Mouse (Mus musculus): ENCODE results near the gene Lck.

The Lck gene

DNA sequence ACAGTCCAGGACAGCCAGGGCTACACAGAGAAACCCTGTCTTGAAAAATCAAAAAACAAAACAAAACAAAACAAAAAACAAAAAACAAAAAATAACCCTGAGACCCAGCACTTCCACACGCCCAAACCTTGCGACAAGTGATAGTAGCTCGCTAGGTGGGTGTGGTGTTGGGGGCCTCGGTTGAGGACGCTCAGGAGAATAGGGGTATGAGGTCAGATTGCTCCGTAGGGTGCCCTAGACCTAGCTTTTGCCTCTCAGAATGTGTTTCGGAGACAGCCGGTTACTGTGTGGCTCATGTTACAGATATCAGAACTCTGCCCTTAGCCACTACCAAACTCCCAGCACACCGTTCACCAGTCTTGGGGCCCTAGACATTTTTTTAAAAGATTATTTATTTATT is 12.3 kb upstream of the Lck start:
- CTCF ChIA-PET: interaction anchor here (1.4 to 2.1 kb wide), 2 partner anchors 20 to 22 kb away, joined by 3 to 9 read pairs; no protein-coding TSS in a partner anchor

DNA sequence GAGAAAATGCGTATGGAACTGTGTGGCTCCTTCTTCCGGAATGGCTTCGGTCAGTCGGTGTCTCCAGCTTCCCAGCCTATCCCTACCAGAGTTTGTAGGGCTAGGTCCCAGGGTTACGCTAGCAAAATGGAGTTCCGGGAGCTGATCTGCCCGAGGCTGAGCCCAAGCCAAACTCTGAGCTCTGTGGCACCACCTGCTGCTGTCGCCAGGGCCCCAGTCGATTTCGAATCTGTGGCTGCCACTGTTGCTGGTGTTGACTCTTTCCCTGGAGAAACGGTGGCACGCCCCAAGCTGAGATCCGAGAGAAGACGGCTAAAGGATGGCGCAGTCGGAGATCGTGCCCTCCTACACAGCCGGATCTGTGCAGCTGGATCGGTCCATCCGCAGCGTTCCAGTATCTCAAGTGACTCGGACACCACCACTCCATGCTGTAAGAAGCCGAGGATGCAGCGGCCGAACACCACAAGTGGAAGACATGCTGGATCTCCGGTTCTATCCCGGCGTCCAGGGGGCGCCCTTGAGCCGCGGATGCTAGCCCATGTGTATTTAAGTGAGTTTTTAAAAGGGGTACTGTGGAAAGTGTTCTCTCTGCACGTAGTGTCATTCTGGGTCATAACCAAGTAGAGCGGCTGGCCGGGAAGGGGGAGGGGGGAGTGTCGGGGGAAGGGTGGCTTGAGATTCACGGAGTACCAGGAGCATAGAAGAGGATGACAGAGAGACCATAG is 11.6 kb upstream of the Lck start:
- CTCF ChIA-PET: interaction anchor here (1.1 to 2.1 kb wide), 3 partner anchors 12 to 23 kb away, joined by 3 to 9 read pairs (median 5); partner anchors contain the start of gene Lck

DNA sequence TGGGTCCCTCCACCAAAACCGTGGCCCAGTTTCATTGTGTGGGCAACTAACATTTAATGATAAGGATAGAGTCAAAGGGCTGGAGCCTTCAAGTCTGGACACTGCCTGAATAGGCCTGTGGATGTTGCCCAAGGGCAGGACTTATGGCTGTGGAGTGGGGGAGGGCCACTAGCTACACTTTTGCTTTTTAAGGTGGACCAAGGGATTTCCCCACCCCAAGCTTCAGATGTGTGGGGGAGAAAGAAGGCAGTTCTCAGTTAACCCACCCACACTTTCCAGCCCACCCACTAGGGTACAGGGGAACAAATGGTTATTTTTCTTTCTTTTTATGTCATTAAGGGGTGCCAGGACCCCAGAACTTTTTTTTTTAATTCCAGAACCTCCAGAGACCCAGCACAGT is 10.9 kb upstream of the Lck start:
- CTCF ChIA-PET: interaction anchor here (1.1 to 2.1 kb wide), 3 partner anchors 11 to 24 kb away, joined by 3 to 9 read pairs (median 5); partner anchors contain the start of gene Lck

DNA sequence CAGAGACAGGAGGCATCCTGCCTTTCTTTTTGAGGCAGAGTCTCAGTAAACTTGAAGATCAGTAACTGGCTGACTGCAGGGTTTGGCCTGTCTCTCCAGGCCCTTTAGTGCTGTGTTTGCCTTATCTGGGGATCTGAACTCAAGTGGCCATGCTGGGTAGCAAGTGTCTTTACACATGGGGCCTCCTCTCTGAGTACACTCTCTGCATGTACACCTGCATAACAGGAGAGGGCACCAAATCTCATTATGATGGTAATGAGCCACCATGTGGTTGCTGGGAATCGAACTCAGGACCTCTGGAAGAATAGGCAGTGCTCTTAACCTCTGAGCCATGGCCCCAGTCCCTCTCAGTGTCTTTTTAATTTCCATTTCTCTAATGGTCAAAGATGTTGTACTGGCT is 8.8 kb upstream of the Lck start:
- CTCF ChIA-PET: no interaction called here

DNA sequence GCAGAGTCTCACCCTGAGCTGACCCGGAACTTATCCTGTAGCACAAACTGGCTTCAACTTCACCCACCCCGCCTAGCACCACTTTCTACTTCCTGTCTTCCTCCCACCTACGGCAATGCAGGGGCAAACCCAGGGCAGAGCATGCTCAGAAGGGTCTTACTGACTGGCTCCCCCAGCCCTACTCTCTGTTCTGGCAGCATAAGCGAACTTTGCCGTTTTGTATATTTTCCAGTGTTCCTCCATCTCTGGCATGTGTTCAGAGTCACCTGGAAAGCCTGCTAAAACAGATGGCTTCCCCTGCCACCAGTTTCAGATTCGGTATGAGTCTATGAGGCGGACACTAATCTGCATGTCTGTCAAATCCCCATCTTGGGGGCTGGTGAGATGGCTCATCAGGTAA is 6.9 kb upstream of the Lck start:
- CTCF ChIA-PET: interaction anchor here (0.6 kb wide), 1 partner anchor 35 kb away, joined by 3 read pairs; no protein-coding TSS in a partner anchor

DNA sequence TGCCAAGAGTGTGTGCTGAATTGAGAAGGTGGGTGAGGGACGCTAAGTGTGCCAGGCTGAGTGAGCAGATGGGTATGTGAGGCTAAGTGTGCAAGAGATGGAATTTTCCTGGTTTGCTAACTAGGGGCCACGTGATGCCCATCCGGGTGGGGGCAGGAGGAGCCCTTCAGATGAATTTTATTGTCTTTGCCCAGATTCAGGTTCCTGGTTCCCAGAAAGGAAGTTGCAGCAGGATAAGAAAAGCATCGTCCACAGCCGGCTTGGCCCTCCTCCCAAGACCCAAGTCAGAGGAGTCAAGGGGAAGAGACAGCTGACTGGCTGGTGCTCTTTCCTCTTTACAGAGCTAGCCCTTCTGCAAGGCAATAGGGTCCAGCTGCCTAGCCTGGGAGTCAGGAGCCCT is 5.0 kb upstream of the Lck start, which contains the start of gene Fam167b:
Gene Fam167b, minus strand, starts transcription at position 84 of the 400 bp plus-strand sequence.
- CTCF ChIA-PET: interaction anchor here (0.8 to 1.4 kb wide), 3 partner anchors 21 to 118 kb away, joined by 3 to 16 read pairs (median 3); partner anchors contain the start of gene Bsdc1

DNA sequence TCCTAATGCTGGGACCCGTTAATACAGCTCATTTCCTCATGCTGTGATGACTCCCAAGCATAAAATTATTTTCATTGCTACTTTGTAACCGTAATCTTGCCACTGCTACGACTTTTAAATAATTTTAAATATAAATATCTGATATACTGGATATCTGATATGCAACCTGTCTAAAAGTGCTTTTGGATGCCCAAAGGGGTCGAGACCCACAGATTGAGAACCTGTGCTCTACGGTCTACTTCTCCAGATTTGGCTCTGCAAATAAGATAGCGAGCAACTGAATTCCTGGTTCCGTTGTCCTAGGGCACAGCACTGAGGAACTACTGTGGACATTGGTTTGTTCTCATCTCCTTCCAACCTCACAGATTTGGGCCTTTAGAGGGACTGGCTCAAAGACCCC is 4.2 kb upstream of the Lck start:
- CTCF ChIA-PET: interaction anchor here (0.8 to 1.4 kb wide), 4 partner anchors 20 to 28 kb away, joined by 3 read pairs; no protein-coding TSS in a partner anchor

DNA sequence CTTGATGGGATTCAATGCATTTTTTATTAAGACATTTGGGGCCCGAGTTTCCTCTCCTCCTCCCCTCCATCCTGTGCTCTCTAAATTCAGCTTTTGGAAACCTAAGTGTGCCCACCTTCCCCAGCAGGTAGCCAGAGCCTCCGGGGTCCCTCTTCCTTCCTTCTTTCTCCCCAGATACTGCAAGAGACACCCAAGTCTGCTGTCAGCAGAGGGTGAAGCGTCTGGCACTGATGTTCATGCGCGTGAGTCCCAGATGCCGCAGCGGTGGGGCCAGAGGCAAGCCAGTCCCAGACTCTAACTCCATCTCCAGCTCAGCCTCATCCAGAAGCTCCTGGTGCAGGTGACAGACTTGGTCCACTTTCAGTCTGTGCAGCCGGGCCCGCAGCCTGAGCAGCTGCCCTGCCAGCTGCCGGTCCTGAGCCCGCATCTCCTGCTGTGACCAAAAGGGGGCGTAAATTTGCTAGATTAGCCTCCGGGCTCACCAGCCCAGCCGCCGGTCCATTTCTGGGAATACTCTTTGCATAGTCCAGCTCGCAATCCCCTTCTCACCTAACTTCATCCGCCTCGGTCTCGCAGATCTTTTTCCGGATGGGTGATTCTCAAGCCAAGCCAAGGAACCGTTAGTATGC is 3.5 kb upstream of the Lck start:
- CTCF ChIA-PET: interaction anchor here (0.7 to 1.4 kb wide), 5 partner anchors 19 to 34 kb away, joined by 3 read pairs; no protein-coding TSS in a partner anchor

DNA sequence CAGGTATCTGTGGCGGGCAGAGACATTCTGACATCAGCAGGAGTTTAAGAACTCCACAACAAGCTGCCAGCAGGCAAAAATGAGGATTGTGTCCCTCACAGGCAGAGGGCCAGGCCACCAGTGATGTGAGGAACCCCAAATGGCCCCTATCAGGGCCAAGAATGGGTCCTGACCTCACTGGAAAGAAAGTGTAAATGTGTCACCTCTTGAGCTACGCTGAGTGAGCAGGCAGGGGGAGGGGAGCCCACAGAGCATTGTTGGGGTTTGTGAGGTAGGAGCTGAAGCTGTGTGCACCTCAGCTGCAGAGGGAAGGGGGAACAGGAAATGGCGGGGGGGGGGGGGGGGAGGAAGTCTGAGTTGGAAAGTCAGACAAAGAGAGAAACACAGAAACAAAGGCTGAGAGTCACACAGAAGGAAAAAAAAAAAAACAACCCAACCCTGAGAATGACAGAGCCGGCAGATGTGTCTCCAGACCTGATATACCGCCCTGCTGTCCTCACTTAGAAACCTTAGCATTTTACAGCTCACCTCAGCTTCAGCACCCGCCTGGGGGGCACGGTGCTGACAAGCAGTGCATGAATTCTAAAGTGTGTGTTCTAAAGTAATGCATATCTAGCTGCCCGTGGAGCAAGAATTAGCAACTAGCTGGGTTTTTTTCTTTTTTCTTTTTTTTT is 1.9 kb upstream of the Lck start:
- CTCF ChIA-PET: interaction anchor here (0.6 kb wide), 1 partner anchor 33 kb away, joined by 6 read pairs; the partner anchor contains the start of gene Hdac1

DNA sequence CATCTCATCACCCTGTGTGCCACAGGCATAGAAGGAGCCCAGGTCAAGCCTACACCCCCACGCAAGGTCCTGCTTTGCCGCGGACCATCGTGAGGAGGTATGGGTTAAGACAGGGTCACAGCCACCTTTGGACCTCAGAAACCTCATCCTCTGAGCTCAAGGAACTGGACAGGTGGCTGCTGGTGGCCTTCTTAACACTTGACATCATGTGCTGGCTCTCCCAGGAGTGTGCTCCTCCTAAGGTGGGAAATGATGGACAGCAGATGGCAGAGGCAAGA is 409 bp downstream of the Lck start:
- CTCF ChIA-PET: interaction anchor here (1.0 kb wide), 1 partner anchor 12 kb away, joined by 5 read pairs; no protein-coding TSS in a partner anchor

DNA sequence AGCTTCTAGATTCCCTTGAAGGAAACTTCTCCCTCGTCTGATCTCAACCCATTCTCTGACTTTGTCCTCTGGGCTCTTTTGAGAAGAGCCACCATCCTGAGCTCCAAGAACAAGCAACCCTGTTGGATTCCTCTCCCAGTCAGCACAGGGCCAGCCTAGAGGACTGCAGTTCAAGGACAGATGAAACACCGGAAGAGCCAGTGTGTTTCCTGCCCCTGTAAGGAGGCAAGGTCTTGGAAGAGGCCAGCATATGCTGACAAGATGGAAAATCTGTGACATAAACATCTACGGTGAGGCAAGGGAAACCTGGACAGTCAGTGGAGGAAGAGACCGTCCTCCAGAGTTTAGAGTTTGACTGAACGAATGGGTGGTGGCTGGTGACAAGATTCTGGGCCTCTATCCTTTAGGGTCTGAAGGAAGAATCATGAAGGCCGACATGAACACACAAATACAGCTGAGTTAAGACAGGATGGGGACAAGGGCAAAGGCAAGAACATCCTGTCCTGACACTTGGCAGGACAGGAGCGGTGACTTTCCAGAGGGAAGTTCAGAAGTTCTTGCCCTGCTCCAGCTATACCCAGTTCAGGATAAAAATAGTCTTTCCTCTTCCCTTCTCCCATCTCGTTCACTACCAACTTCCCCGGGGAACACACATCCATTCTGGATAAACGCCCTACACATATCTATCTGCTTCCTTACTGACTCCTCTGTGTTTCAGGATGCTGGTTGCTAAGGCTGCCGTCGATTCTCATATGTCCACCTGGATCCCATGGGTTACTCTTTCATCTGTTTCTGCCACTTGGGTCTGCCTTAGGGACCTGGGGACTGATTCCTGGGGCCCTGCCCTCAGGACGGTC is 977 bp downstream of the Lck start:
- CTCF ChIA-PET: interaction anchor here (0.9 to 2.1 kb wide), 3 partner anchors 13 to 17 kb away, joined by 5 to 7 read pairs (median 7); no protein-coding TSS in a partner anchor

DNA sequence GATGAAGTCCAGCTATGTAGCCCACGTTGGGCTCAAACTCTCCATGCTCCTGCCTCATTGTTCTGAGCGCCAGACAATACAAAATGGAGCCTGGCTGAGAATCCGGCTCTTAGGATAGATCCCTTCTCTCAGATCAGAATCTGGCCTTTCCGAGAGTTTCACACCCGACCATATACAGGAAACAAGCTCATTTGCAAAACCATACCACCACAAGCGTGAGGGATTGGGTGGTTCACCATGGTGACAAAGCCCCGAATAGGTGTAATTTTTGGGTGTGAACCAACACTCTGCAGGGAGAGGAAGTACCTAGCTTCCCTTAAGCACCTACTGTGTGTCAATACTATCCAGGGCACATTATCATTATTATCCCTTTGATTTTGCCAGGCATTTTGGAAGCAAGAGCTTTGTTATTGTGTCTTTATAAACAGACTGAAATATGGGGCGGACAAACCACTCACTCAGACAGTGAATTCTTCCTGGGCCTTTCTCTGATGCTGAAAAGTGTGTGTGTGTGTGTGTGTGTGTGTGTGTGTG is 1.8 kb downstream of the Lck start:
- CTCF ChIA-PET: interaction anchor here (0.9 to 2.1 kb wide), 2 partner anchors 15 to 17 kb away, joined by 7 read pairs; no protein-coding TSS in a partner anchor

DNA sequence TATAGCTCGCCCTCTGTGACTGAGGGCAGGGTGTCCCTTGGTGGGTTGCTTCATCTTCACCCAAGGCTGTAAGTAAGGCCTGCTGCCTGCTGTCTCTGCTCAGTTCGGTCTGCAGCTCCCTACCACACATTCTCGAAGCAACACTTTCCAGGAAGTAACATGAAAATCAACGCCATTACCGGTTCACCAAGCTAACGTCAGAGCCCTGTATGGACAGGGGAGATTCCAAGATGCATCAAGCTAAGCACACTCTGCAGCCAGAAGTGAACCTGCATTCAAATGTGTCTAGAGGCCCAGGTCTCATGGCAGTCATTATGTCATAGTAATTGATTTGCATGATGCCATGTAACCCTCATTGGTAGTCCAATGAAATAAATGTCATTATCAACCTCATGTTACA is 3.4 kb downstream of the Lck start:
- CTCF ChIA-PET: interaction anchor here (0.6 kb wide), 2 partner anchors 211 to 219 kb away, joined by 3 to 5 read pairs; no protein-coding TSS in a partner anchor

DNA sequence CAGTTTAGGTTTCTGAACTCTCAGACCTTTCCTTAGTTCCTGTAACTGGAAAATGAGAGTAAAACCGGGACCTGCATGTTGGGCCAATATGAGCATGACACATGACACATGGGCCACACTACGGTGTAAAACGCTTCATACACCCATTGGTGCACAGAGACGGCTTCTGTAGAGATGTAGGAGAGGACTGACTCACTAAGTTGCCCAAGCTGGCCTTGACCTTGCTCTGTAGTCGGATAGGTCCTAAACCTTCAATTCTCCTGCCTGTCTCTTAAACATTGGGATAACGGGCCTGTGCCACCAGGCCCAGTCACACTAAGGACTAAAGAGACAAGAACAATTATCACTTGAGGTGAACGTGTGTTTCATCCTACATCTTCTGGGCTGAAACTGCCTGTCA is 5.1 kb downstream of the Lck start:
- CTCF ChIA-PET: no interaction called here

DNA sequence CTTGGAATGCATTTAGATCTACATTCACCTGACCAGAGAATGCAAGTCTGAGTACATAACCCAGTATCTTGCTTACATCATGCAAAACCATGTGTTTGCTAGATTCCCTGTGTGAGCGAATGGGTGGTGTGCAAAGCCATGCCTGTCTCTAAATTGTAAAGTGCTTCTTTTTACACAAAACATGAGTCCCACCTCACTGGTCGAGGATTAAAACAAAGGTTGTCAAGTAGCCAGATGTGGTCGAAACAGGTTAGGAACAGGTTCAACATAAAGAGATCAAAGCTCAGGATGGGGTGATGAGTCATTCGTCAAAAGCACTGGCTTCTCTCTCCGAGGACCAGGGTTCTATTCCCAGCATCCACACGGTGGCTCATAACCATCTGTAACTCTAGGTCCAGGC is 8.3 kb downstream of the Lck start:
- CTCF ChIA-PET: interaction anchor here (0.7 kb wide), 1 partner anchor 152 kb away, joined by 5 read pairs; no protein-coding TSS in a partner anchor

DNA sequence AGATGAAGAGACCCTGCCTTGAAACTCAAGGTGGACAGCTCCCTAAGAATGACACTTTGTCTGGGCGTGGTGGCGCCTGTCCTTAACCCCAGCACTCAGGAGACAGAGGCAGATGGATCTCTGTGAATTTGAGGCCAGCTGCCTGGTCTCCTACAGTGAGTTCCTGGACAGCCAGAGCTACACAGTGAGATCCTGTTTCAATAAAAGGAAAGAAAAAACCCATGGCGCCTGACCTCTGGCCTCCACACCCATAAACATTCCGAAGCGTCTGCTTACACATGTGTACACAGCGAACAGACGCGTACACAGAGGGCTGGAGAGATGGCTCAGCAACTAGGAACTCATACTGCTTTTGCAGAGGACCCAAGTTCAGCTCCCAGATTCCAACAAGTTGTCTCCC is 9.7 kb downstream of the Lck start:
- CTCF ChIA-PET: no interaction called here

DNA sequence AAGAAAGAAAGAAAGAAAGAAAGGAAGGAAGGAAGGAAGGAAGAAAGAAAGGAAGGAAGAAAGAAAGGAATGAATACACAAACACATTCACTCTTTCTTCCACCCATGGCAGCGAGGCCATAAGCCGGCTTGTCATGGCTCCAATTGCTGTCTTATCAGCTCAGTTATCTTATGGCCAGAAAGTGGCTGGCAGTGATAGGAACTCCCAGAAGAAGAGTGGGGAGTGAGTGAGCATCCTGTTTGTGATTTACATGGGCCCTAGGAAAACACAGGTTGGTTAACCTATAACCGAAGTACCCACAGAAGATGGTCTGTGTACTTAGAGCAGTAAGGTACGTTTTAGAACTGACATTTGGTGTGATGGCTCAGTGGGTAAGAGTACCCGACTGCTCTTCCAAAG is 12.3 kb downstream of the Lck start:
- CTCF ChIA-PET: no interaction called here

DNA sequence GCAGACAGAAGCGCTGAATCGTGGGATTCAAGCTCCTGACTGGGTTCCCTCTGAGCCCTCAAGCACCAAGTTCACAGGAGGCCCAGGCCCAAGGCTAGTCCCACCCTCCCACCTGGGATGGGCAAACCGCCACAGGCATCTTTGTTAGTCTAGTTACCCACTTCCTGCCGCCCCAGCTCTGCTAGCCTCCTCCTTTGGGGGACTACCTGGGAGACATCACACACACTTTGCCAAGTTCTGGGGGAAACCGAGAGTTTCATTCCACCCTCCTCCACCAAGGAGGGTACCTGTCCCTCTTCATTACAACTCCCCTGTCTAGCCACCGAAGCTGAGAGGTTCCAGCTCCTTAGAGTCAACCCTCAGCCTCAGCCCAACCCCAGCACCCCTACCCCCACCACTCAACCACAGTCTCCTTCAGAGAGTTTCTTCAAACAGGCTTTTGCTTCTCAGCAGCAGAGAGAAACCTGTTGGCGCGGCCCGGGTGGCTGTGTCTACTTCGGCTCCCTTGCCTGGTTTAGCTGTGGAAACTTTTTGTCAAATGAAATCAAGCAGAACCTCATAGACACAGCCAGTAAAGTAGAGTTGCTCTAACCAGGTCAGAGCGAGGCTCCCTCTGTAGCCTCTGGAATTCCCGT is 15.0 kb downstream of the Lck start:
- CTCF ChIA-PET: interaction anchor here (0.8 kb wide), 1 partner anchor 8 kb away, joined by 3 read pairs; no protein-coding TSS in a partner anchor

DNA sequence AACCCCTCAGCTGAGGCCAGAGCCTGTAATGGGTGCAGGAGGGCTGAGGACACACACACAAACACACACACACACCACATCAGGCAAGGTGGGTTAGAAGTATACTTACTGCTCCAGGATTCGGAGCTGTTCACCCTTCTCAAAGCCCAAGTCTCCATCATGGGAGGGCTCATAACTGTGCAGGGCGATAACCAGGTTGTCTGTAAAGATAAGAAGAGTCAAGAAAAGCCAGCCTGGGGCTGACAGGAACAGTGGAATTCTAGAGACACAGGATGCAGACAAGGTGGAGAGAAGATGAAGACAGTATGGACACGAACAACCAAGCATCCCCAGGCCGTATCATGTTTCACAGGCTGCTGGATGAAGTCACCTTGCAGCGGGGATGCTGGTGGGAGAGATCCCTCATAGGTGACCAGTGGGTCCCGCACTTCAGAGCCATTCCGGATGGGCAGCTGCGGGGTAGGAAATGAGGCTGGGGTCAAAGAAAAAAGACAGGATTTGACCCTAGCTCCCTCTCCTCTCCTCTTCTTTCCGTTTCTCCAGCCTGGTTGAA is 16.1 kb downstream of the Lck start:
- CTCF ChIA-PET: interaction anchor here (1.0 kb wide), 1 partner anchor 20 kb away, joined by 3 read pairs; the partner anchor contains the start of gene Fam167b
